Mouse (Mus musculus) CH12.LX (cell line): ENCODE measurements around the gene Tcl1b3. TPM values are rescaled to one million over a fixed set of nuclear protein-coding genes. Genes with fewer than 3 reads are reported as not detected.

Source experiments
- DNase-seq: peaks from one replicate; pipeline ENCODE4 v3.0.0-alpha.2; 2013; ENCODE audit errors: extremely low read depth
- H3K27ac ChIP-seq: 2 replicates; pipeline ENCODE4 v1.5.1; 2012; ENCODE audit warnings: low read depth, mild to moderate bottlenecking, control low read depth, moderate library complexity; ENCODE audit not compliant: insufficient read depth
- H3K27me3 ChIP-seq: replicated peaks from 2 replicates; pipeline ENCODE3; 2012; ENCODE audit warnings: inconsistent platforms
- H3K36me3 ChIP-seq, 2 experiments: replicated peaks in 1 of 2; 2 replicates each; pipeline versions ENCODE3 to v1.6.1; 2012; ENCODE audit warnings: inconsistent platforms in 1 of 2, low read length in 1 of 2, mild to moderate bottlenecking in 1 of 2, mixed read lengths in 1 of 2, moderate library complexity in 1 of 2; ENCODE audit not compliant: control insufficient read depth in 1 of 2, insufficient read depth in 1 of 2
- H3K4me1 ChIP-seq, 2 experiments: 2 replicates each; pipeline ENCODE4 v1.6.1; 2012; ENCODE audit warnings: inconsistent platforms in 1 of 2, moderate library complexity in 1 of 2; ENCODE audit not compliant: insufficient read depth in 2 of 2, control insufficient read depth in 1 of 2
- H3K4me2 ChIP-seq: 2 replicates; pipeline ENCODE4 v1.6.1; 2012; ENCODE audit warnings: low read depth, mild to moderate bottlenecking, control low read depth; ENCODE audit not compliant: poor library complexity, insufficient read depth, severe bottlenecking
- H3K4me3 ChIP-seq, 3 experiments: fragments of 150-350 bp in 1 of 3; sonication (generic) in 1 of 3; replicated peaks in 1 of 3; 2 replicates each; pipeline versions ENCODE3 to v1.5.1; 2011 to 2012; ENCODE audit warnings: low read depth in 2 of 3, low read length in 2 of 3, mild to moderate bottlenecking in 2 of 3, moderate library complexity in 2 of 3, control low read depth in 1 of 3, improper control_type of control experiment in 1 of 3, inconsistent platforms in 1 of 3, mixed read lengths in 1 of 3; ENCODE audit not compliant: poor library complexity in 1 of 3
- H3K79me2 ChIP-seq: replicated peaks from 2 replicates; pipeline ENCODE4 v1.6.1; 2012; ENCODE audit warnings: mild to moderate bottlenecking, moderate library complexity; ENCODE audit not compliant: control insufficient read depth, poor library complexity, insufficient read depth, severe bottlenecking; ENCODE audit errors: extremely low read depth
- H3K9ac ChIP-seq: 2 replicates; pipeline ENCODE4 v1.6.1; 2012; ENCODE audit warnings: low read depth, mild to moderate bottlenecking, control low read depth, moderate library complexity; ENCODE audit not compliant: insufficient read depth
- H3K9me3 ChIP-seq: replicated peaks from 2 replicates; pipeline ENCODE3; 2012; ENCODE audit warnings: low read length, inconsistent platforms, mixed read lengths
- CHD2 ChIP-seq: IDR thresholded peaks from 2 replicates; pipeline ENCODE4 v1.6.1; 2011; ENCODE audit warnings: low read length, improper control_type of control experiment
- ELF1 ChIP-seq: IDR thresholded peaks from 2 replicates; pipeline ENCODE4 v1.6.1; 2014; ENCODE audit warnings: low read depth, mild to moderate bottlenecking, inconsistent platforms, low read length, improper control_type of control experiment
- IRF4 ChIP-seq: IDR thresholded peaks from 2 replicates; pipeline ENCODE4 v1.6.1; 2014; ENCODE audit warnings: low read depth, mild to moderate bottlenecking, inconsistent platforms, low read length, improper control_type of control experiment
- JUN ChIP-seq: IDR thresholded peaks from 2 replicates; pipeline ENCODE4 v1.6.1; 2011; ENCODE audit warnings: low read depth, mild to moderate bottlenecking, low read length, improper control_type of control experiment, moderate library complexity; ENCODE audit not compliant: insufficient read depth
- MAFK ChIP-seq: IDR thresholded peaks from 2 replicates; pipeline ENCODE4 v1.6.1; 2011; ENCODE audit warnings: low read length, improper control_type of control experiment; ENCODE audit not compliant: insufficient replicate concordance
- MAX ChIP-seq: IDR thresholded peaks from 2 replicates; pipeline ENCODE4 v1.6.1; 2011; ENCODE audit warnings: low read length, improper control_type of control experiment
- MAZ ChIP-seq: IDR thresholded peaks from 2 replicates; pipeline ENCODE4 v1.6.1; 2012; ENCODE audit warnings: low read depth, mild to moderate bottlenecking, inconsistent platforms, low read length, improper control_type of control experiment, moderate library complexity
- MXI1 ChIP-seq: IDR thresholded peaks from 2 replicates; pipeline ENCODE4 v1.6.1; 2011; ENCODE audit warnings: mild to moderate bottlenecking, low read depth, low read length, improper control_type of control experiment
- NELFE ChIP-seq: IDR thresholded peaks from 2 replicates; pipeline ENCODE4 v1.6.1; 2011; ENCODE audit warnings: low read depth, low read length, improper control_type of control experiment
- NRF1 ChIP-seq: IDR thresholded peaks from 2 replicates; pipeline ENCODE4 v1.6.1; 2014; ENCODE audit warnings: low read depth, mild to moderate bottlenecking, inconsistent platforms, low read length, improper control_type of control experiment, moderate library complexity
- POLR2A ChIP-seq: IDR thresholded peaks from 2 replicates; pipeline ENCODE4 v1.6.1; 2011; ENCODE audit warnings: low read depth, mild to moderate bottlenecking, improper control_type of control experiment, low read length
- SIN3A ChIP-seq: IDR thresholded peaks from 2 replicates; pipeline ENCODE4 v1.6.1; 2012; ENCODE audit warnings: low read length, improper control_type of control experiment, inconsistent platforms
- TCF12 ChIP-seq: IDR thresholded peaks from 2 replicates; pipeline ENCODE4 v1.6.1; 2014; ENCODE audit warnings: low read depth, mild to moderate bottlenecking, inconsistent platforms, low read length, improper control_type of control experiment
- UBTF ChIP-seq: IDR thresholded peaks from 2 replicates; pipeline ENCODE4 v1.6.1; 2012; ENCODE audit warnings: low read depth, mild to moderate bottlenecking, inconsistent platforms, low read length, improper control_type of control experiment, moderate library complexity
- USF1 ChIP-seq: IDR thresholded peaks from 2 replicates; pipeline ENCODE4 v1.6.1; 2014; ENCODE audit warnings: low read depth, mild to moderate bottlenecking, inconsistent platforms, low read length, improper control_type of control experiment
- ZC3H11A ChIP-seq: IDR thresholded peaks from 2 replicates; pipeline ENCODE4 v1.6.1; 2012; ENCODE audit warnings: low read depth, mild to moderate bottlenecking, inconsistent platforms, low read length, improper control_type of control experiment
- ZKSCAN1 ChIP-seq: IDR thresholded peaks from 2 replicates; pipeline ENCODE4 v1.6.1; 2012; ENCODE audit warnings: low read depth, inconsistent platforms, low read length, improper control_type of control experiment, borderline replicate concordance
- dilution Hi-C: fragments of 300-500 bp; cut with MboI; formaldehyde crosslinking; loops from 2 replicates; pipeline ENCODE4 v1.14.3; 2020; ENCODE audit warnings: low sequenced_read_pairs; ENCODE audit not compliant: extremely low pct_unique_long_range_greater_than_20kb, extremely low pct_ligation_motif_present
- in situ Hi-C: fragments of 300-500 bp; cut with MboI; formaldehyde crosslinking; loops from 3 replicates; pipeline ENCODE4 v1.14.3; 2019; ENCODE audit warnings: low sequenced_read_pairs, low pct_ligation_motif_present, low pct_unique_long_range_greater_than_20kb, mixed read lengths
- polyA plus RNA-seq: library from polyadenylated mRNA; unstranded; fragments of >175 nt; gene quantifications from 2 replicates; pipeline ENCODE4 v1.2.1, GENCODE M21; 2012; ENCODE audit warnings: low read depth; ENCODE audit not compliant: insufficient read length
- total RNA-seq, 2 experiments: library from RNA; depleted of rRNA; stranded (reverse); fragments of 300-350 nt in 1 of 2; fragments of >200 nt in 1 of 2; gene quantifications; 2 replicates each; pipeline ENCODE4 v1.2.3; 2012 to 2014

Gene Tcl1b3
- total and polyA plus RNA-seq, 3 experiments, result not detected

DNA sequence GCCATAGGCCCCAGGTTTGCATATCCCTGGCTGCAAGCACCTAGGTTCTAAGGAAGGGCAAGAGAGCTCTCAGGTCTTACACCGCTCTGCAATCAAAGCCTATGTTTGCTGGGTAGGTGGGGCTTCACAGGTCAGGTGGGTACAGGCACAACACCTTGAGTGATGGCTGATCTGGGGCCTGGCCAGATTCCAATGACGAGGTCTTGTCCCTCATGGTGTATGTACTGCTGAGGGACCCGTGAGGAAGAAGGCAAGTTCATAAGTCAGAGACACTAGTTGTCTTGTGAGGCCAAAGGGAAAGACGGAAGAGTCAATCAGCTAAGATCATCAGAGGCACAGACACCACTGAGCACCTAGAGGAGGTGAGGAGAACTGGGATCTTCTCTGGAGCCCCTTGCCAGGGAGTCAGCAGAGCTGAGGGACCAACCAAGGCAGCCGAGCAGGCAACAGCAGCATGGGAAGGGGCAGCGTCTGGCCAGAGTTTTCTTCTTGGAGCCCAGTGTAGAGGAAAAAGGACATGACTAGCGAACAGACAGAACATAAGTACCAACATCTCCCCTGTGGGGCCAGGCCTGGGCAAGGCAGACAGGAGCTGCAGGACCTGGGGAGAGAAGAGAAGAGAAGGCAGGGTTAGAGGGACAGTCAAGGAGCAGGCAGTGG, 26.4 kb downstream of the Tcl1b3 start:
- no peak overlapping the region for H3K4me2 ChIP-seq
- H3K36me3 ChIP-seq, result no peaks in the 10 kb centered on the region
- H3K79me2 ChIP-seq, result no peaks in the 10 kb centered on the region
- H3K9me3 ChIP-seq, result no peaks in the 10 kb centered on the region
- no peaks in the 10 kb centered on the region for H3K4me1 ChIP-seq
- H3K27ac ChIP-seq, result no peak overlapping the region
- H3K27me3 ChIP-seq, result peaks cover 87% of the 10 kb centered on the region
- TF ChIP-seq USF1 (no peak), CHD2 (no peak), SIN3A (no peak)
- dilution Hi-C loops (no loop called here), in situ Hi-C loops (no loop called here)
- DNase-seq, result no peak
- no peak overlapping the region for H3K9ac ChIP-seq
- H3K4me3 ChIP-seq, result no peak overlapping the region

DNA sequence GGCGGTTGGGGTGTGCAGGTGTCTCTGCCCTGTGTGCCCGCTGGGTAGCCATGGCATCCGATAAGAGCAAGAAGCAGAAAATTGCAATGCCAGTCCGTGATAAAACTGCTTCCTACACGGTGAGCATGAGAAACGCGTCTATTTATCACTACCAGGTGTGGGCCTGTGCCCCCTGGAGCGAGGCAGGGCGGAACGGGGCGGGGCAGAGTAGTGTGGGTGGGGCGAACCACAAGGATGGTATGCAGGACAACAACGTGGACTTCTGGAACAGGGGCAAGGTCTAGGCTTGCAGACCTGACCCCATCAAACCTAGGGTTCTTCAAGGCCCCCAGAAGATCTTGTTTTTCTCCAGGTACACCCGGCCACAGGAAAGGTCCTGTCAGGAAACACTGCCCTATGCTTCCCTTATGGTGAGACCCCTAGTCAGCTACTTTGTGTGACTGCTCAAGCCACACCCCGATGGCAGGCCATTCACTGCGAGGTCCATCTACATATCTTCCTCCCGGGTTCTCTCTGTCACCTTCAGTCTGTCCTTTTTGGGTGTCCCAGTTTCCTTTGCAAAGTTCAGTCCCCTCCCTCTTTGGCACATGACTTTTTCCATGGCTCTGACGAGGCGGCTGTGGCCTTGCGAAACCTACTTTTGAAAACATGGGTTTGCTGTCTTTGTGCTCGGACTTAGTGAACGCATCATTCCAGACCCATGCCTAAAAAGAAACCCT, 31.9 kb downstream of the Tcl1b3 start, which contains the start of gene Tcl1:
Gene Tcl1, minus strand, starts transcription at position 193 of the 719 bp plus-strand sequence.
- Histone ChIP-seq H3K27me3 (peaks cover 69% of the 10 kb centered on the region), H3K4me2 (no peak within 1 kb of the TSS), H3K4me3 (no peak within 1 kb of the TSS), H3K36me3 (no peaks in the 10 kb centered on the region), H3K27ac (no peak within 1 kb of the TSS), H3K79me2 (no peaks in the 10 kb centered on the region), H3K9me3 (no peaks in the 10 kb centered on the region), H3K4me1 (no peaks in the 10 kb centered on the region), H3K9ac (no peak within 1 kb of the TSS)
- dilution Hi-C loops (no loop called here), in situ Hi-C loops (no loop called here)
- no peak for TF ChIP-seq ZC3H11A
- no peak for TF ChIP-seq POLR2A
- no peak for TF ChIP-seq MXI1
- TF ChIP-seq TCF12, result no peak
- TF ChIP-seq SIN3A, result no peak
- no peak for TF ChIP-seq JUN
- no peak for TF ChIP-seq MAFK
- no peak for TF ChIP-seq NELFE
- TF ChIP-seq IRF4, result no peak
- no peak for TF ChIP-seq ELF1
- TF ChIP-seq MAX, result no peak
- TF ChIP-seq NRF1, result no peak
- TF ChIP-seq UBTF, result no peak
- no peak for TF ChIP-seq ZKSCAN1
- no peak for TF ChIP-seq MAZ
- no peak for DNase-seq
